Mouse (Mus musculus) liver, adult 2 months (tissue): ENCODE measurements around the gene Klk13.

ENCODE experiments used
- CTCF ChIP-seq: fragments of 200-500 bp; IDR thresholded peaks from 2 replicates; pipeline ENCODE4 v1.5.1; 2011; ENCODE audit warnings: low read depth, low read length, control low read depth
- POLR2A ChIP-seq: fragments of 200-500 bp; IDR thresholded peaks from 2 replicates; pipeline ENCODE4 v1.6.1; 2011; ENCODE audit warnings: low read length, control low read depth; ENCODE audit not compliant: insufficient read depth; ENCODE audit errors: extremely low read depth

- TF ChIP-seq CTCF (no peak), POLR2A (no peak)
Observed at GRCm38 (mm10) chr7:43776506-43776905, 64.1 kb downstream of the Klk13 start.
